Mouse (Mus musculus) MEL (cell line): Measurements from ENCODE around the gene Agpat4. TPM values are rescaled to one million over a fixed set of nuclear protein-coding genes. Genes with fewer than 3 reads are reported as not detected.

Source experiments
- DNase-seq: peaks from one replicate; pipeline ENCODE4 v3.0.0; 2011; ENCODE audit warnings: low read depth, low spot score
- H3K27ac ChIP-seq: 2 replicates; pipeline ENCODE4 v1.5.1; 2012; ENCODE audit warnings: low read depth, mild to moderate bottlenecking, control low read depth, low read length, moderate library complexity; ENCODE audit not compliant: control insufficient read depth
- H3K27me3 ChIP-seq, 2 experiments: fragments of 150-350 bp in 1 of 2; sonication (generic) in 1 of 2; 2 replicates each; pipeline ENCODE4 v1.6.1; 2012; ENCODE audit warnings: low read length in 2 of 2, mild to moderate bottlenecking in 2 of 2, improper control_type of control experiment in 1 of 2, moderate library complexity in 1 of 2; ENCODE audit not compliant: insufficient read depth in 2 of 2, control insufficient read depth in 1 of 2
- H3K36me3 ChIP-seq, 2 experiments: 2 replicates each; pipeline ENCODE4 v1.6.1; 2012 to 2014; ENCODE audit warnings: low read length in 2 of 2, improper control_type of control experiment in 1 of 2, inconsistent platforms in 1 of 2, mild to moderate bottlenecking in 1 of 2; ENCODE audit not compliant: insufficient read depth in 2 of 2, control insufficient read depth in 1 of 2
- H3K4me1 ChIP-seq, 2 experiments: fragments of 150-350 bp in 1 of 2; sonication (generic) in 1 of 2; 2 replicates each; pipeline ENCODE4 v1.6.1; 2012; ENCODE audit warnings: low read length in 2 of 2, improper control_type of control experiment in 1 of 2, mild to moderate bottlenecking in 1 of 2; ENCODE audit not compliant: insufficient read depth in 2 of 2, control insufficient read depth in 1 of 2
- H3K4me3 ChIP-seq, 2 experiments: fragments of 150-350 bp in 1 of 2; sonication (generic) in 1 of 2; 2 replicates each; pipeline ENCODE4 v1.5.1; 2012; ENCODE audit warnings: low read depth in 2 of 2, low read length in 2 of 2, mild to moderate bottlenecking in 2 of 2, moderate library complexity in 2 of 2, control low read depth in 1 of 2, improper control_type of control experiment in 1 of 2; ENCODE audit not compliant: control insufficient read depth in 1 of 2, insufficient read depth in 1 of 2
- H3K79me2 ChIP-seq: 2 replicates; pipeline ENCODE4 v1.6.1; 2012; ENCODE audit warnings: mild to moderate bottlenecking, low read length, moderate library complexity; ENCODE audit not compliant: control insufficient read depth, poor library complexity, insufficient read depth
- H3K9ac ChIP-seq: 2 replicates; pipeline ENCODE4 v1.6.1; 2012; ENCODE audit warnings: low read depth, mild to moderate bottlenecking, control low read depth, low read length, moderate library complexity; ENCODE audit not compliant: control insufficient read depth, poor library complexity, severe bottlenecking
- H3K9me3 ChIP-seq: fragments of 150-350 bp; sonication (generic); replicated peaks from 2 replicates; pipeline ENCODE4 v1.6.1; 2012; ENCODE audit warnings: mild to moderate bottlenecking, low read length, improper control_type of control experiment, moderate library complexity; ENCODE audit not compliant: insufficient read depth
- CTCF ChIP-seq, 3 experiments: IDR thresholded peaks in 2 of 3; conservative IDR thresholded peaks in 1 of 3; 2 replicates each; pipeline ENCODE4 v1.5.1; 2011 to 2012; ENCODE audit warnings: low read length in 3 of 3, low read depth in 2 of 3, mild to moderate bottlenecking in 2 of 3, improper control_type of control experiment in 1 of 3, inconsistent platforms in 1 of 3, mixed read lengths in 1 of 3, moderate library complexity in 1 of 3; ENCODE audit not compliant: control insufficient read depth in 1 of 3, insufficient read depth in 1 of 3, poor library complexity in 1 of 3, severe bottlenecking in 1 of 3
- E2F4 ChIP-seq: IDR thresholded peaks from 2 replicates; pipeline ENCODE4 v1.6.1; 2011; ENCODE audit warnings: low read depth, low read length, improper control_type of control experiment, borderline replicate concordance
- ELF1 ChIP-seq: IDR thresholded peaks from 2 replicates; pipeline ENCODE4 v1.6.1; 2014; ENCODE audit warnings: low read depth, mild to moderate bottlenecking, inconsistent platforms, low read length, improper control_type of control experiment, moderate library complexity
- ETS1 ChIP-seq: IDR thresholded peaks from 2 replicates; pipeline ENCODE4 v1.6.1; 2012; ENCODE audit warnings: low read depth, mild to moderate bottlenecking, inconsistent platforms, low read length, improper control_type of control experiment, moderate library complexity
- JUND ChIP-seq: IDR thresholded peaks from 2 replicates; pipeline ENCODE4 v1.6.1; 2011; ENCODE audit warnings: low read depth, mild to moderate bottlenecking, improper control_type of control experiment, low read length
- KAT2A ChIP-seq: conservative IDR thresholded peaks from 2 replicates; pipeline ENCODE4 v1.6.1; 2012; ENCODE audit warnings: low read depth, low read length, improper control_type of control experiment, inconsistent platforms
- MAX ChIP-seq: IDR thresholded peaks from 2 replicates; pipeline ENCODE4 v1.6.1; 2011; ENCODE audit warnings: low read length, improper control_type of control experiment
- MAZ ChIP-seq: IDR thresholded peaks from 2 replicates; pipeline ENCODE4 v1.6.1; 2012; ENCODE audit warnings: low read depth, mild to moderate bottlenecking, inconsistent platforms, low read length, improper control_type of control experiment
- MEF2A ChIP-seq: IDR thresholded peaks from 2 replicates; pipeline ENCODE4 v1.6.1; 2014; ENCODE audit warnings: low read depth, mild to moderate bottlenecking, inconsistent platforms, low read length, improper control_type of control experiment; ENCODE audit not compliant: poor library complexity, insufficient replicate concordance, severe bottlenecking; ENCODE audit errors: extremely low read depth
- MXI1 ChIP-seq: IDR thresholded peaks from 2 replicates; pipeline ENCODE4 v1.6.1; 2011; ENCODE audit warnings: mild to moderate bottlenecking, low read depth, low read length, improper control_type of control experiment
- MYB ChIP-seq: IDR thresholded peaks from 2 replicates; pipeline ENCODE4 v1.6.1; 2011; ENCODE audit warnings: mild to moderate bottlenecking, low read depth, low read length, improper control_type of control experiment
- NELFE ChIP-seq: IDR thresholded peaks from 2 replicates; pipeline ENCODE4 v1.6.1; 2011; ENCODE audit warnings: low read depth, low read length, improper control_type of control experiment
- NRF1 ChIP-seq: IDR thresholded peaks from 2 replicates; pipeline ENCODE4 v1.6.1; 2014; ENCODE audit warnings: low read depth, mild to moderate bottlenecking, inconsistent platforms, low read length, improper control_type of control experiment, moderate library complexity; ENCODE audit not compliant: poor library complexity, insufficient read depth, severe bottlenecking
- POLR2A ChIP-seq, 2 experiments: IDR thresholded peaks; 2 replicates each; pipeline ENCODE4 v1.6.1; 2011 to 2012; ENCODE audit warnings: low read length in 2 of 2, mild to moderate bottlenecking in 2 of 2, control low read depth in 1 of 2, improper control_type of control experiment in 1 of 2, low read depth in 1 of 2, moderate library complexity in 1 of 2; ENCODE audit not compliant: control insufficient read depth in 1 of 2, insufficient read depth in 1 of 2, poor library complexity in 1 of 2
- ZMIZ1 ChIP-seq: IDR thresholded peaks from 2 replicates; pipeline ENCODE4 v1.6.1; 2012; ENCODE audit warnings: low read depth, mild to moderate bottlenecking, inconsistent platforms, low read length, improper control_type of control experiment, moderate library complexity
- polyA plus RNA-seq, 2 experiments: library from polyadenylated mRNA; stranded (reverse) in 1 of 2; unstranded in 1 of 2; fragments of >175 nt in 1 of 2; fragments of >200 nt in 1 of 2; gene quantifications; 2 replicates each; pipeline versions ENCODE4 v1.2.1 to v1.2.4; 2012; ENCODE audit warnings: low replicate concordance in 2 of 2, low read depth in 1 of 2; ENCODE audit not compliant: insufficient read length in 2 of 2, insufficient read depth in 1 of 2, missing spikeins in 1 of 2
- total RNA-seq: library from RNA; depleted of rRNA; stranded (reverse); fragments of 300-350 nt; gene quantifications from 2 replicates; pipeline ENCODE4 v1.2.3, GENCODE M21; 2012

Agpat4 gene
- total and polyA plus RNA-seq, 3 experiments: 3.3 to 9.3 TPM; not detected in 1

DNA sequence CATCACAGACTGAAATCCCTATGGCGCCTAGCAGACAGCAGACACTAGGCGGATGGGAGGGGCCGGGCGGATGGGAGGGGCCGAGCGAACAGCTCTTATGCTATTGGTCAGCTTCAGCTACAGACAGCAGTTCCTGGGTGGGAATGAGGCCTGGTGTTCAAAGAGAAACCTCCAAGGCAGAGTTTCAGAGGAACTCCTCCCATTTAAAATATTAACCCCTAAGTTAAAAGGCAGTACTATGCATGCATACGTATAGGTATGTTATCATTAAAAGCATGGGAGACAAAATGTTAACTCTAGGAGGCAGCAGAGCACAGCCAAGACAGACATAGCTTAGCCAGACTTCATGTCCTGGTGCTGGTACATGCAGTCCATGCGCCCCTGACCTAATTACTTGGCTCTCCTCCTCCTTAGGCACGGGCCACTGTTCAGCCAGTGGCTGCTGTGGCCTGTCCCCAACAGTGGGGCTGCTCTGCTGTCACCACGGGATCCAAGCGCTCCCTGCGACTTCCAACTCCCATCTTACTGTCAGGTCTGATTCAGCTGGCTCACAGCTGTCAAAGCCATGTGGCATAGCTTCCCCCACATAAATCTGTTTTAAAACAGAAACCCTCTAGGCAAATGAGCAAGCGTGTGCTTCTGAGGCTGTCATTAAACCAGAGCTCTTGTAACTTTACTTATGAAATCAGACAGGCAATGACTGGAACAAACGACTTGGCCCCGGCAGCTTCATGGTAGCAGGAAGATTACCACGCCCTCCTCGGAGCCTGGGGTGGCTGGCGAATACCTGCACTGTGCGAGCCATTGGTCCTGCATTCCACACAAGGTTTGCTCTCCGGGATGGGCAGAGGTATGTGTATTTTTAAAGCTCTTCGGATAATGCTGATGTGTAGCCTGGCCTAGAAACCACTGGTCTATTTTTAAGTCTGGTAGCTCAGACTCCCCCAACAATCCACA lies 147.7 kb downstream of the Agpat4 start:
- Histone ChIP-seq H3K36me3 (no peaks in the 10 kb centered on the region), H3K9me3 (no peaks in the 10 kb centered on the region), H3K4me3 (no peak overlapping the region), H3K4me1 (no peaks in the 10 kb centered on the region), H3K79me2 (no peaks in the 10 kb centered on the region), H3K27ac (no peak overlapping the region), H3K9ac (no peak overlapping the region), H3K27me3 (no peaks in the 10 kb centered on the region)
- TF ChIP-seq ZMIZ1 (no peak), CTCF (IDR thresholded peaks at IDR 0.05 in 2 of 3, conservative IDR thresholded peaks at IDR 0.05 in 1 of 3; ENCODE audit: control insufficient read depth in 1 of 3, insufficient read depth in 1 of 3, low read depth in 2 of 3, low read length in 3 of 3, poor library complexity in 1 of 3, severe bottlenecking in 1 of 3) (no peak), ELF1 (no peak), NRF1 (no peak), MXI1 (no peak)
- DNase-seq: no peak

DNA sequence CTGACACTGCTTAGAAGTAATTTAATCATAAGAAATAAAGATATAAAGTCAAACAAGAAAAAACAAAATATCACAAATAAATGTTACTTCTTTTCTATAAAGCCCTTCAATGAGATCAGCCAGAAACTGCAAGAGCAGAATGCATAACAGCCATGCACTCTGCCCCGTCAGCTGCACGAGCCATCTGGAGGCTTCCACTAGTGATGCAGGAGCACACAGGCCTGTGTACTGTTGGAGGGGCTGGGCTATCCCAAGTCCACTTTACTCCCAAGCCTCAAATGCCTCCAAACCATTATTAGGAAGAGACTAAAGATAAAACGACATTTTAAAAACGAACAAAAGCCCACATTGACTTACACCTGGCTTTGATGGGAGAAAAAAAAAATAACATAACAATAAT lies 149.6 kb downstream of the Agpat4 start:
- Histone ChIP-seq H3K9me3 (no peaks in the 10 kb centered on the region), H3K36me3 (no peaks in the 10 kb centered on the region), H3K9ac (no peak overlapping the region), H3K4me3 (no peak overlapping the region), H3K27ac (no peak overlapping the region)
- TF ChIP-seq MAZ: no peak
- TF ChIP-seq MAX: no peak
- no peak for TF ChIP-seq ETS1
- TF ChIP-seq POLR2A (IDR thresholded peaks at IDR 0.05; ENCODE audit: control insufficient read depth in 1 of 2, insufficient read depth in 1 of 2, low read depth in 1 of 2, low read length in 2 of 2, poor library complexity in 1 of 2): no peak
- TF ChIP-seq MEF2A: no peak
- no peak for TF ChIP-seq JUND
- no peak for TF ChIP-seq E2F4
- no peak for TF ChIP-seq NELFE
- no peak for TF ChIP-seq KAT2A
- TF ChIP-seq MYB: no peak
- TF ChIP-seq, all 39 proteins: peak for 0
- Histone ChIP-seq H3K79me2 (no peaks in the 10 kb centered on the region), H3K4me1 (no peaks in the 10 kb centered on the region), H3K27me3 (no peaks in the 10 kb centered on the region)
- no peak for DNase-seq
